Mouse (Mus musculus) bone marrow, adult 2 months (tissue): ENCODE results near the gene Gm525.
"Not testable (repeated sequence)": the region's sequence is repeated elsewhere in the genome, so short reads cannot be mapped to it uniquely, and the experiment has no call there.

Source experiments
- CTCF ChIP-seq: fragments of 200-500 bp; IDR thresholded peaks from 2 replicates; pipeline ENCODE4 v1.5.1; 2011; ENCODE audit warnings: low read length, control low read depth; ENCODE audit not compliant: control insufficient read depth, insufficient read depth
- POLR2A ChIP-seq: fragments of 200-500 bp; IDR thresholded peaks from 2 replicates; pipeline ENCODE4 v1.6.1; 2011; ENCODE audit warnings: low read depth, mild to moderate bottlenecking, control low read depth, low read length, borderline replicate concordance; ENCODE audit not compliant: control insufficient read depth

- not testable (repeated sequence) for TF ChIP-seq POLR2A, CTCF
Measured at GRCm38 (mm10) chr11:89097292-89097691, 23.7 kb downstream of the Gm525 start.
